Mouse (Mus musculus): Measurements from ENCODE around the gene Myl6b. TPM values are rescaled to one million over a fixed set of nuclear protein-coding genes. Genes with fewer than 3 reads are reported as not detected.
A peak's percentile ranks its signal among the peaks of the same experiment; 100 is the strongest.
"Not testable (repeated sequence)": the region's sequence is repeated elsewhere in the genome, so short reads cannot be mapped to it uniquely, and the experiment has no call there.

Myl6b gene
- polyA plus RNA-seq, 1 experiment from 2014 or later = 4.7 TPM

DNA sequence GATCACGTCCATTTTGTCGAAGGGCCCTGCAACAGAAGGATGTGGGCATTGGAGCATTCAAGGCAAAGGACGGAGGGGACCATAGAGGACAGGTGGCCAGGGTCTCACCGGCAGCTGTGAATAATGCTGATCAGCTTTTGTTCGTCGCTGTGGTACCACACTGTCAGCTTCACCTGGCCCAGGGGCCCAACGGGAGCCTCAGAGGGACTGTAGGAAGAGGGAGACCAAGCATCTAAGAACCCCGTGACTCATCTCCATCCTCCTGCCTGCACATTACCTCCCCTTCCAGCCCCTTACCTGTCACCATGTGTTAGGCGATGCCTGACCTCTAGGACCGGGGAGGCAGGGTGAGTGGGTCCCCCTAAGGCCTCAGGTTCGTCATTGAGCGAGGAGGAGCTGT lies 13.3 kb upstream of the Myl6b start:
- WGBS = 85% methylated on average over 12 of the region's 12 CpGs
- H3K27me3 ChIP-seq = peaks cover 6% of the 10 kb centered on the region; the same call in 1 of the 2 replicates
- H3K4me1 ChIP-seq = no peaks in the 10 kb centered on the region
- no peak overlapping the region for H3K4me3 ChIP-seq
- H3K4me2 ChIP-seq (replicated peaks) = no peak overlapping the region
- no peak for ATAC-seq (replicated peaks)
- H3K9me3 ChIP-seq = no peaks in the 10 kb centered on the region
- H3K36me3 ChIP-seq = no peaks in the 10 kb centered on the region
- H3K27ac ChIP-seq (replicated peaks) = no peak overlapping the region
- H3K9ac ChIP-seq (replicated peaks) = no peak overlapping the region

DNA sequence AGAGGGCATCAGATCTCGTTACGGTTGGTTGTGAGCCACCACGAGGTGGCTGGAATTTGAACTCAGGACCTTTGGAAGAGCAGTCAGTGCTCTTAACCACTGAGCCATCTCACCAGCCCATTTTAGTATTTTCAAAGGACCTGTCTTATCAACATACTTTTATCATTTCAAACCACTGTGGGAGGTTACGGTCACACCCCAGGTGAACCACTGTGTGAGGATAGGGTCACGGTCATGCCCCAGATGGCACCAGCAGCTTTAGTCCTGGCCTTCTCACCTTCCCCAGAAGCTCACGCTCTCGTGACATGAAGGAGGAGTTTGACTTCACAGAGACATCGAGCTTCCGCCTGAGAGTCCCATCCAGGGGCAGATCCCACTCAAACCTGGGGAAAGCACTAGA lies 12.7 kb upstream of the Myl6b start:
- H3K4me2 ChIP-seq (replicated peaks) = no peak overlapping the region
- no peaks in the 10 kb centered on the region for H3K36me3 ChIP-seq
- WGBS = 89% methylated on average over 9 of the region's 9 CpGs
- H3K4me3 ChIP-seq = no peak overlapping the region
- no peak overlapping the region for H3K27ac ChIP-seq (replicated peaks)
- H3K4me1 ChIP-seq = no peaks in the 10 kb centered on the region
- H3K9ac ChIP-seq (replicated peaks) = no peak overlapping the region
- no peaks in the 10 kb centered on the region for H3K9me3 ChIP-seq
- no peak for ATAC-seq (replicated peaks)
- peaks cover 3% of the 10 kb centered on the region; the same call in 1 of the 2 replicates for H3K27me3 ChIP-seq

DNA sequence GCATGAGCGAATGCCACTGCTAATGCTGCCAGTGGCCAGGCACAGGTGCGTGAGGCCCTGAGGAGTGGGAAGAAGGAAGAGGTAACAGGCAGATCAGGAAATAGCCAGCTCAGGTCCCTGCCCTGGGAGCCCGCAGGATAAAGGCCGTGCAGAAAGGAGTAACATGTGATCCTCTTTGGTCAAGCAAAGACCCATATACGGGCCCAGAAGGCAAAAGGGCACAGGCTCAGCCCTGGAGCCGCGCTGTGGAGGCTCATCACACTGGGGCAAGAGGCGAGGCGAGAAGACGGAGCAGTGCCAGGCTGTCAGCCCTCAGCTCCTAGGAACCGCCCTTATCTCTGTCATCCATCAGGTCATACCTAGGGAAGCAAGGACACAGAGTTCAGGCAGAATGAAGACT lies 11.8 kb upstream of the Myl6b start:
- no peak overlapping the region for H3K9ac ChIP-seq (replicated peaks)
- H3K4me2 ChIP-seq (replicated peaks) = no peak overlapping the region
- no peak overlapping the region for H3K27ac ChIP-seq (replicated peaks)
- no peaks in the 10 kb centered on the region for H3K36me3 ChIP-seq
- no peak overlapping the region for H3K4me3 ChIP-seq
- H3K4me1 ChIP-seq = no peaks in the 10 kb centered on the region
- H3K9me3 ChIP-seq = no peaks in the 10 kb centered on the region
- H3K27me3 ChIP-seq = no peaks in the 10 kb centered on the region
- WGBS = 87% methylated on average over 11 of the region's 11 CpGs
- no peak; the same call in 1 of the 2 replicates for ATAC-seq (replicated peaks)

DNA sequence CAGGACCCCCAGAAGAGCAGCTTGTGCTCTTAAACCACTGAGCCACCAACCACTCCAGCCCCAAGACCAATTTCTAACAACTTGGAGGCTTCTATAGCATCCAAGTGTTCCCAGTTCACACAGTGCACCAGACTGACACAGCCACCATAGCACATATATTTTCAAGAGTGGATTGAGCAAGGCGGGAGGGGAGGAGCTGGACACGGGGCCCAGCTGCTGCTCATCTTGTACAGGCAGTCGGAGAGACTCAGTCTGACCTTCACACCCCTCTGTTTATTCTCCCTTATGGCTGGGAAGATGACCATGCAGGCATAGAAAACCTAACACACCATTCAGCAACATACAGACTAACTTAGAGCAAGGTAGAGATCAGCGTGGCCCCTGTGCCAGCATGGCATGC lies 11.3 kb upstream of the Myl6b start:
- H3K9me3 ChIP-seq = no peaks in the 10 kb centered on the region
- H3K27me3 ChIP-seq = no peaks in the 10 kb centered on the region
- H3K4me1 ChIP-seq = no peaks in the 10 kb centered on the region
- no peak overlapping the region for H3K4me3 ChIP-seq
- no peaks in the 10 kb centered on the region for H3K36me3 ChIP-seq
- whole genome bisulfite sequencing = 90% methylated on average over 4 of the region's 4 CpGs
- no peak overlapping the region for H3K4me2 ChIP-seq (replicated peaks)
- no peak overlapping the region for H3K9ac ChIP-seq (replicated peaks)
- ATAC-seq (replicated peaks) = no peak
- no peak overlapping the region for H3K27ac ChIP-seq (replicated peaks)

DNA sequence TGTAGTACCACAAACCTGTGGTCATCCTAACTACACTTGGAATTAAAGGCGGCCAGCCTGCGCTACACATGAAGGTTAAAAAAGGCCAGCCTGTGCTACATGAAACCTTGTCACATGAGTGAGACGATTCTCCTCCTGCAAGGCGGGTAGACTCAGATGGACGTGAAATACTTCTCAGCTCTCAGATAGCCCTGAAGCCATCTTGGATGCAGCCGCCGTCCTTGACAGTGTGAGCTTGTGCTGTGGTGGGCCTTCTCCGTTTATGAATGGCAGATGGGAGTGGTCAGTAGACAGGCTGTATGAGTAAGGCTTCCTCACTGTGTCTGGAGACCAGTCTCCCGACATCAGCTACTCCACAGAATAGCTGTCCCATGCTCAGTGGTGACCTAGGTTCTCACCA lies 10.7 kb upstream of the Myl6b start:
- Histone ChIP-seq H3K4me2 (replicated peaks) (no peak overlapping the region), H3K36me3 (no peaks in the 10 kb centered on the region), H3K4me3 (no peak overlapping the region), H3K27ac (replicated peaks) (no peak overlapping the region), H3K9ac (replicated peaks) (no peak overlapping the region), H3K9me3 (no peaks in the 10 kb centered on the region), H3K27me3 (no peaks in the 10 kb centered on the region), H3K4me1 (no peaks in the 10 kb centered on the region)
- ATAC-seq (replicated peaks) = no peak
- WGBS = 91% methylated on average over 9 of the region's 9 CpGs

GRCm38 (mm10) chr10:128508260-128508659 lies 9.8 kb upstream of the Myl6b start:
- no peak for ATAC-seq (replicated peaks)

DNA sequence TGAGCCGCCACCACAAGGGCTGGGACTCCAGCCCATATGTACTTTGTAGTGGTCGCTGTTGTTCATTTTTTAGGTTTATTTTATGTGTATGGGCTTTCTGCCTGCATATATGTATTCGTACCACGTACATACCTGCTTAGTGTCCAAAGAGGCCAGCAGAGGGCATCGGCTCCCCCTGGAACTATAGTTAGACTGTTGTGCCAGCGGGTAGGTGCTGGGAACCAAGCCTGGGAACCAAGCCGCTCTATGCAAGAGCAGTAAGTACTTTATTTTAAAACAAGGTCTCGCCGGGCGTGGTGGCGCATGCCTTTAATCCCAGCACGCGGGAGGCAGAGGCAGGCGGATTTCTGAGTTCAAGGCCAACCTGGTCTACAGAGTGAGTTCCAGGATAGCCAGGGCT lies 7.5 kb upstream of the Myl6b start:
- 92% methylated on average over 14 of the region's 14 CpGs for WGBS

More at GRCm38 (mm10) chr10:128508260-128508659, 9.8 kb upstream of the Myl6b start:
- WGBS = 88% methylated on average over 9 of the region's 9 CpGs
- no peaks in the 10 kb centered on the region for H3K36me3 ChIP-seq
- no peaks in the 10 kb centered on the region for H3K27me3 ChIP-seq
- no peak overlapping the region for H3K4me2 ChIP-seq (replicated peaks)
- no peaks in the 10 kb centered on the region for H3K9me3 ChIP-seq
- H3K4me3 ChIP-seq = no peak overlapping the region
- H3K27ac ChIP-seq (replicated peaks) = no peak overlapping the region
- no peaks in the 10 kb centered on the region for H3K4me1 ChIP-seq
- no peak overlapping the region for H3K9ac ChIP-seq (replicated peaks)

GRCm38 (mm10) chr10:128505371-128505667 lies 6.8 kb upstream of the Myl6b start:
- not testable (repeated sequence) for ATAC-seq (replicated peaks); H3K4me3 ChIP-seq; H3K4me2 ChIP-seq (replicated peaks); H3K27ac ChIP-seq (replicated peaks); H3K27me3 ChIP-seq; H3K4me1 ChIP-seq; H3K36me3 ChIP-seq; H3K9me3 ChIP-seq; H3K9ac ChIP-seq (replicated peaks)
- WGBS = 87% methylated on average over 5 of the region's 5 CpGs

More for the DNA sequence above, 7.5 kb upstream of the Myl6b start:
- Histone ChIP-seq H3K36me3 (no peaks in the 10 kb centered on the region), H3K4me3 (no peak overlapping the region), H3K9me3 (no peaks in the 10 kb centered on the region), H3K9ac (replicated peaks) (no peak overlapping the region), H3K4me1 (no peaks in the 10 kb centered on the region), H3K4me2 (replicated peaks) (no peak overlapping the region), H3K27me3 (no peaks in the 10 kb centered on the region), H3K27ac (replicated peaks) (no peak overlapping the region)
- ATAC-seq (replicated peaks) = no peak

GRCm38 (mm10) chr10:128504641-128505370 lies 6.3 kb upstream of the Myl6b start:
- Histone ChIP-seq H3K9ac (replicated peaks) (no peak overlapping the region), H3K4me3 (no peak overlapping the region), H3K4me1 (no peaks in the 10 kb centered on the region), H3K4me2 (replicated peaks) (no peak overlapping the region), H3K27me3 (no peaks in the 10 kb centered on the region), H3K36me3 (no peaks in the 10 kb centered on the region), H3K9me3 (no peaks in the 10 kb centered on the region), H3K27ac (replicated peaks) (no peak overlapping the region)
- WGBS = 79% methylated on average over 9 of the region's 9 CpGs
- ATAC-seq (replicated peaks) = no peak

GRCm38 (mm10) chr10:128504012-128504411 lies 5.5 kb upstream of the Myl6b start:
- H3K36me3 ChIP-seq = no peaks in the 10 kb centered on the region
- H3K27me3 ChIP-seq = no peaks in the 10 kb centered on the region
- H3K4me3 ChIP-seq = no peak overlapping the region
- no peak for ATAC-seq (replicated peaks)
- no peak overlapping the region for H3K4me2 ChIP-seq (replicated peaks)
- H3K27ac ChIP-seq (replicated peaks) = no peak overlapping the region
- H3K9ac ChIP-seq (replicated peaks) = no peak overlapping the region
- H3K4me1 ChIP-seq = peaks cover 6% of the 10 kb centered on the region
- H3K9me3 ChIP-seq = no peaks in the 10 kb centered on the region
- WGBS = 88% methylated on average over 3 of the region's 3 CpGs

DNA sequence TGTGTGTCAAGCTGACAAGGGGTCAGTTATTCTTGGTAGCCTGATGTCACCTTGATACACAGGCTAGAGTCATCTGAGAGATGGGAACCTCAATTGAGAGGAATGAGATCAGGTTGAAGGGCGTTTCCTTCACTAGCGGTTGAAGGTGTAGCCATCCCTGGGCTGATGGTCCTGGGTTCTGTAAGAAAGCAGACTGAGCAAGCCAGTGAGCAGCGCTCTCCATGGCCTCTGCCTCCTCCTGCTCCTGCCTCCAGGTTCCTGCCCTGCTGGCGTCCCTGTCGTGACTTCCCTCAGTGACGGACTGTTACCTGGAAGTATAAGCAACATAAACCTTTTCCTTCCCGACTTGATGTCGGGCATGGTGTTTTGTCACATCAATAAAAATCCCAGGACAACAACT lies 5.0 kb upstream of the Myl6b start:
- no peak for ATAC-seq (replicated peaks)
- Histone ChIP-seq H3K36me3 (no peaks in the 10 kb centered on the region), H3K9me3 (no peaks in the 10 kb centered on the region)

DNA sequence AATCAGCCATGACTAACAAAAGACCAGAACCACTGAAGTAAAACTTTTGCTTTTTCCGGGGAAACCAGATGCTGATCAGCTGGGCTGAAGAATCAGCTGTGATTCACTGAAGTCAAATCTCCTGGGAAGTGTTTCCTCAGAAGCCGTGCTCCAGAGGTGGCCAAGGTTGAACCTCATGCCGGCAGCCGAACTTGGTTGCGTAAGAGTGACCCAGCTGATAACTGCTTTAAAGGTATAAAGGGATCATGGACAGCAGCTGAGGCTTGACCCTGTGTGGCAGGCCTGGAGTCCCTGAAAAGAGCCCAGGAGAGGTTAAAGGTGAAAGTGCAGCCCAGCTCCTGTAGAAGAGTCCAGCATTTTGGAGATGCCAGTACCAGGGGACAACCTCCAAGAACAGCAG lies 3.9 kb upstream of the Myl6b start:
- Histone ChIP-seq H3K9ac (replicated peaks) (0 out of 2 replicates have a peak overlapping the region, but pooled peaks have one; percentile 8), H3K27me3 (no peaks in the 10 kb centered on the region), H3K4me1 (peaks cover 15% of the 10 kb centered on the region), H3K9me3 (no peaks in the 10 kb centered on the region), H3K4me2 (replicated peaks) (no peak overlapping the region), H3K36me3 (no peaks in the 10 kb centered on the region), H3K27ac (replicated peaks) (no peak overlapping the region), H3K4me3 (no peak overlapping the region)
- ATAC-seq (replicated peaks) = no peak
- 84% methylated on average over 5 of the region's 5 CpGs for WGBS

More for the DNA sequence above, 5.0 kb upstream of the Myl6b start:
- Histone ChIP-seq H3K4me3 (no peak overlapping the region), H3K27me3 (no peaks in the 10 kb centered on the region), H3K4me1 (peaks cover 6% of the 10 kb centered on the region), H3K9ac (replicated peaks) (no peak overlapping the region), H3K4me2 (replicated peaks) (no peak overlapping the region), H3K27ac (replicated peaks) (no peak overlapping the region)
- WGBS = 78% methylated on average over 8 of the region's 8 CpGs

DNA sequence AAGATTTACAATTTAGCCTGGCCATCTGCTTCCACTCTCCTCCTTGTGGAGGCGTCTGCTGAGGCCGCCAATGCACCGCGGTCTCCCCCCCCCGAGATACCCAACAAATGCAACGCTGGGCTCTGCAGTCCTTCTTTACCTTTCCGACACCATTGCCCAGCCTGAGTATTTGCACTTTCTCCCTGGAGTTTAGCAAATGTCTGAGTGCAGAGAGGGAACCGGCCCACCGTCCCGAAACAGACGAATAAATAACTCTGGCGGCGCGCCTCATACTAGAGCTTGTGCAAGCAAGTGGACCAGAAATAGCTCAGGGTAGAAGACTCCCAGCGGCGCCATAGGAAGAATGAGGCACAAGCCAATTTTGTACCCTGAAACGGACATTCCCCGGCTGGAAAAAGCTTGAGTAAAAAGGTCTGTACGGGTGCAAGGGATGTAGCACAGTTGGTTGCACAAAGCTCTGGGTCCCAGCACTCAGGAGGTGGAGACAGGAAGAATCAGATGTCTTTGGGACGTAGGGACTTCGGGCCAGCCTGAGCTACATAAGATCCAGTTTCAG lies 709 bp upstream of the Myl6b start:
- peak overlapping the region; percentile 75 for H3K4me2 ChIP-seq (replicated peaks)
- H3K4me1 ChIP-seq = peaks cover 27% of the 10 kb centered on the region
- H3K27me3 ChIP-seq = no peaks in the 10 kb centered on the region
- peak; percentile 17 for ATAC-seq (replicated peaks)
- H3K9ac ChIP-seq (replicated peaks) = peak overlapping the region; percentile 55
- 2% methylated on average over 21 of the region's 21 CpGs for WGBS
- H3K4me3 ChIP-seq = peak overlapping the region; percentile 82
- peak overlapping the region; percentile 79 for H3K27ac ChIP-seq (replicated peaks)
- no peaks in the 10 kb centered on the region for H3K36me3 ChIP-seq
- H3K9me3 ChIP-seq = no peaks in the 10 kb centered on the region

Data from forebrain, embryonic 15.5 days (tissue).